In genomic region chr14:36098528-36098927, GRCm38 (mm10) we compare ENCODE assay signal across 26 mouse cellular contexts. TPM values are rescaled to one million over a fixed set of nuclear protein-coding genes. Genes with fewer than 3 reads are reported as not detected.
DNase-seq lines count a peak whose midpoint lies in the region; ATAC-seq and TF ChIP-seq lines count a peak whose summit lies in the region.
"Had no signal": no experiment of that assay in that cellular context is flagged by ENCODE, and none has a peak within 500 bp of the region (broad histone marks: within the 10 kb centered on the region; RNA-seq: fewer than 3 reads in every experiment).

No protein-coding gene starts in this region.

- H3K36me3 ChIP-seq in hindbrain, postnatal 0 days (ENCODE audit: insufficient read depth, low read length) = no peaks in the 10 kb centered on the region
- no peaks in the 10 kb centered on the region for H3K36me3 ChIP-seq in hindbrain, embryonic 13.5 days
- H3K36me3 ChIP-seq in liver, adult 2 months (ENCODE audit: control insufficient read depth, insufficient read depth, low read length) = no peaks in the 10 kb centered on the region
- no peaks in the 10 kb centered on the region for H3K36me3 ChIP-seq in liver, embryonic 11.5 days (ENCODE audit: control insufficient read depth, insufficient read depth, low read length)
- H3K36me3 ChIP-seq: embryonic facial prominence, embryonic 15.5 days; forebrain, embryonic 10.5 days; forebrain, embryonic 15.5 days; G1E; heart, embryonic 15.5 days had no signal

- H3K27ac ChIP-seq in hindbrain, postnatal 0 days = no peak overlapping the region
- no peak overlapping the region for H3K27ac ChIP-seq in hindbrain, embryonic 13.5 days
- no peak overlapping the region for H3K27ac ChIP-seq in liver, adult 2 months (replicated peaks; ENCODE audit: insufficient read depth, low read depth, low read length)
- H3K27ac ChIP-seq in liver, embryonic 11.5 days (ENCODE audit: low read depth, low read length) = no peak overlapping the region
- H3K27ac ChIP-seq: embryonic facial prominence, embryonic 15.5 days; forebrain, embryonic 10.5 days; forebrain, embryonic 15.5 days; gastrocnemius, adult 2 months; heart, embryonic 15.5 days; hindbrain, embryonic 14.5 days had no signal

- H3K79me2 ChIP-seq in liver, adult 2 months (ENCODE audit: control insufficient read depth, insufficient read depth, low read length) = no peaks in the 10 kb centered on the region

- peak; percentile 26; the same call in 1 of the 2 replicates for TF ChIP-seq CTCF in hindbrain, postnatal 0 days (IDR thresholded peaks at IDR 0.05; ENCODE audit: low read depth)
- TF ChIP-seq CTCF in liver, adult 2 months (IDR thresholded peaks at IDR 0.05; ENCODE audit: low read depth, low read length) = no peak

- no peak for DNase-seq in hindbrain, postnatal 0 days (ENCODE audit: low spot score)
- DNase-seq in liver, adult 2 months (ENCODE audit: extremely low read depth, low read depth, low spot score) = peak; percentile 10
- no peak for DNase-seq in liver, embryonic 11.5 days (ENCODE audit: low spot score)
- peak; percentile 36 for DNase-seq in brain, adult 2 months (ENCODE audit: low read depth, low spot score)
- DNase-seq: adrenal gland, postnatal 10 days; cerebellum, adult 18-20 months; cerebellum, postnatal 10 days; embryo, embryonic 11 days; gastrocnemius, adult 2 months; gastrocnemius, postnatal 25 days; heart, postnatal 14 days had no signal

- H3K4me1 ChIP-seq in hindbrain, postnatal 0 days (ENCODE audit: insufficient read depth, low read length) = no peaks in the 10 kb centered on the region
- no peaks in the 10 kb centered on the region for H3K4me1 ChIP-seq in hindbrain, embryonic 13.5 days (replicated peaks)
- no peaks in the 10 kb centered on the region for H3K4me1 ChIP-seq in liver, adult 2 months (ENCODE audit: control insufficient read depth, insufficient read depth, low read length)
- no peaks in the 10 kb centered on the region for H3K4me1 ChIP-seq in liver, embryonic 11.5 days (replicated peaks; ENCODE audit: control insufficient read depth, insufficient read depth, low read length)
- H3K4me1 ChIP-seq: embryonic facial prominence, embryonic 15.5 days; forebrain, embryonic 10.5 days; forebrain, embryonic 15.5 days; heart, embryonic 15.5 days had no signal

- H3K27me3 ChIP-seq in hindbrain, postnatal 0 days (ENCODE audit: insufficient read depth, low read length) = no peaks in the 10 kb centered on the region
- H3K27me3 ChIP-seq in hindbrain, embryonic 13.5 days = no peaks in the 10 kb centered on the region
- H3K27me3 ChIP-seq in liver, adult 2 months (ENCODE audit: control insufficient read depth, insufficient read depth, low read length) = no peaks in the 10 kb centered on the region
- H3K27me3 ChIP-seq in liver, embryonic 11.5 days (replicated peaks; ENCODE audit: control insufficient read depth, insufficient read depth, low read length) = no peaks in the 10 kb centered on the region
- H3K27me3 ChIP-seq: embryonic facial prominence, embryonic 15.5 days; forebrain, embryonic 15.5 days; heart, embryonic 15.5 days had no signal

- no peak overlapping the region for H3K4me3 ChIP-seq in hindbrain, postnatal 0 days (ENCODE audit: low read length)
- H3K4me3 ChIP-seq in hindbrain, embryonic 13.5 days = no peak overlapping the region
- H3K4me3 ChIP-seq in liver, adult 2 months (ENCODE audit: insufficient read depth, low read depth, low read length) = no peak overlapping the region
- no peak overlapping the region for H3K4me3 ChIP-seq in liver, embryonic 11.5 days (ENCODE audit: low read depth, low read length)
- H3K4me3 ChIP-seq: embryonic facial prominence, embryonic 15.5 days; erythroblast, embryonic 14.5 days; forebrain, embryonic 10.5 days; forebrain, embryonic 15.5 days; gastrocnemius, adult 2 months; heart, embryonic 15.5 days had no signal

- ATAC-seq in hindbrain, postnatal 0 days = no peak
- ATAC-seq in hindbrain, embryonic 13.5 days (ENCODE audit: low FRiP score) = no peak
- ATAC-seq in liver, embryonic 11.5 days (replicated peaks; ENCODE audit: low FRiP score) = no peak
- ATAC-seq in cerebellum, adult (ENCODE audit: insufficient number of reproducible peaks, low FRiP score, low TSS enrichment) = no peak
- ATAC-seq: forebrain, embryonic 15.5 days; intestine, embryonic 16.5 days had no signal

- no peak for TF ChIP-seq POLR2A in liver, adult 2 months (IDR thresholded peaks at IDR 0.05; ENCODE audit: extremely low read depth, insufficient read depth, low read length)

- H3K9ac ChIP-seq in hindbrain, postnatal 0 days (replicated peaks; ENCODE audit: low read length) = no peak overlapping the region
- no peak overlapping the region for H3K9ac ChIP-seq in hindbrain, embryonic 13.5 days
- no peak overlapping the region for H3K9ac ChIP-seq in liver, adult 2 months (ENCODE audit: low read depth, low read length)
- H3K9ac ChIP-seq in liver, embryonic 11.5 days (ENCODE audit: low read depth, low read length) = no peak overlapping the region
- H3K9ac ChIP-seq: embryonic facial prominence, embryonic 15.5 days; forebrain, embryonic 15.5 days; heart, embryonic 15.5 days; hindbrain, embryonic 14.5 days had no signal

- no peak overlapping the region for H3K4me2 ChIP-seq in hindbrain, postnatal 0 days (ENCODE audit: low read depth, low read length)
- H3K4me2 ChIP-seq in hindbrain, embryonic 13.5 days = no peak overlapping the region
- no peak overlapping the region for H3K4me2 ChIP-seq in liver, embryonic 11.5 days
- H3K4me2 ChIP-seq: embryonic facial prominence, embryonic 15.5 days; forebrain, embryonic 15.5 days; heart, embryonic 11.5 days; heart, embryonic 15.5 days; hindbrain, embryonic 14.5 days had no signal

- no peaks in the 10 kb centered on the region for H3K9me3 ChIP-seq in hindbrain, postnatal 0 days (ENCODE audit: low read length)
- no peaks in the 10 kb centered on the region for H3K9me3 ChIP-seq in hindbrain, embryonic 13.5 days
- no peaks in the 10 kb centered on the region for H3K9me3 ChIP-seq in liver, embryonic 11.5 days (ENCODE audit: control insufficient read depth, low read length)
- H3K9me3 ChIP-seq: embryonic facial prominence, embryonic 15.5 days; forebrain, embryonic 10.5 days; forebrain, embryonic 15.5 days; G1E; heart, embryonic 15.5 days had no signal

- whole genome bisulfite sequencing in hindbrain, postnatal 0 days = 82% methylated on average over 3 of the region's 3 CpGs
- 89% methylated on average over 3 of the region's 3 CpGs for WGBS in hindbrain, embryonic 13.5 days
- 71% methylated on average over 3 of the region's 3 CpGs for WGBS in liver, adult 2 months
- WGBS in liver, embryonic 11.5 days = 68% methylated on average over 3 of the region's 3 CpGs

RNA-seq across cellular contexts. Expression of gene 4930474N05Rik, which starts 3.8 kb away (rescaled TPM):
- total RNA-seq in hindbrain, postnatal 0 days (2014; rRNA removed) = not detected in 2 replicates
- polyA plus RNA-seq in hindbrain, postnatal 0 days (2015; fragmentation: Nextera tagmentation; extraction: Ambion mirVana) = not detected in 2 replicates
- polyA plus RNA-seq in hindbrain, embryonic 13.5 days (2015; fragmentation: Nextera tagmentation; extraction: Ambion mirVana) = not detected in 2 replicates
- not detected in 2 replicates for total RNA-seq in liver, adult 2 months (2014; rRNA removed)
- polyA plus RNA-seq in liver, adult 2 months (2012; rRNA removed) = not detected in 2 replicates
- not detected in 2 replicates for polyA plus RNA-seq in liver, embryonic 11.5 days (2014; fragmentation: Nextera tagmentation; extraction: Ambion mirVana)
- total RNA-seq: adrenal gland, postnatal 10 days; adrenal gland, postnatal 4 days; gastrocnemius, adult 2 months; gastrocnemius, postnatal 25 days; granulocyte monocyte progenitor cell, adult 5-6 weeks; heart, postnatal 14 days; hematopoietic stem cell, adult 5-6 weeks had no signal
- polyA plus RNA-seq: embryonic facial prominence, embryonic 11.5 days; embryonic facial prominence, embryonic 15.5 days; erythroblast, embryonic 14.5 days; forebrain, embryonic 10.5 days; forebrain, embryonic 15.5 days; G1E; heart, embryonic 11.5 days; heart, embryonic 15.5 days; hindbrain, embryonic 14.5 days; intestine, embryonic 16.5 days had no signal

Comparison
In these comparisons a context has a peak if more than half of its experiments do, and no peak if none do; other contexts are left out.
1. DNase-seq: peak in liver, adult 2 months (single experiment) and brain, adult 2 months (single experiment); none in hindbrain, postnatal 0 days (single experiment) and liver, embryonic 11.5 days (single experiment).